ENCODE assay signal across 9 mouse cellular contexts in genomic region chr2:52371066-52371465, GRCm38 (mm10). TPM values are rescaled to one million over a fixed set of nuclear protein-coding genes. Genes with fewer than 3 reads are reported as not detected.
A peak's percentile ranks its signal among the peaks of the same experiment; 100 is the strongest.
DNase-seq lines count a peak whose midpoint lies in the region; ATAC-seq lines count a peak whose summit lies in the region.
"Had no signal": no experiment of that assay in that cellular context is flagged by ENCODE, and none has a peak within 500 bp of the region (broad histone marks: within the 10 kb centered on the region; RNA-seq: fewer than 3 reads in every experiment).

No protein-coding gene starts in this region.

- H3K27ac ChIP-seq in embryonic facial prominence, embryonic 14.5 days (replicated peaks; ENCODE audit: low read depth, low read length), result no peak overlapping the region
- H3K27ac ChIP-seq in embryonic facial prominence, embryonic 10.5 days (replicated peaks), result no peak overlapping the region
- H3K27ac ChIP-seq in lung, embryonic 16.5 days (ENCODE audit: low read length), result no peak overlapping the region
- no peak overlapping the region for H3K27ac ChIP-seq in midbrain, embryonic 11.5 days (ENCODE audit: low read depth, low read length)
- H3K27ac ChIP-seq in midbrain, embryonic 10.5 days (replicated peaks), result no peak overlapping the region
- H3K27ac ChIP-seq: lung, embryonic 15.5 days had no signal

- peak; percentile 74 for DNase-seq in embryonic facial prominence, embryonic 14.5 days (ENCODE audit: low spot score)
- no peak for DNase-seq in embryonic facial prominence, embryonic 10.5 days (ENCODE audit: low spot score)
- DNase-seq in adrenal gland, adult 2 months, result peak; percentile 93
- peak; percentile 48 for DNase-seq in gastrocnemius, postnatal 10 days
- no peak for DNase-seq in midbrain, embryonic 11.5 days (ENCODE audit: low spot score, missing footprints)
- DNase-seq in right cerebral cortex, postnatal 10 days (ENCODE audit: low spot score in 2 of 2), result no peak
- no peak for DNase-seq in midbrain, embryonic 10.5 days (ENCODE audit: low spot score)

- no peaks in the 10 kb centered on the region for H3K9me3 ChIP-seq in embryonic facial prominence, embryonic 14.5 days (ENCODE audit: control insufficient read depth, low read length)
- no peaks in the 10 kb centered on the region for H3K9me3 ChIP-seq in embryonic facial prominence, embryonic 10.5 days
- no peaks in the 10 kb centered on the region for H3K9me3 ChIP-seq in lung, embryonic 16.5 days (ENCODE audit: control insufficient read depth, low read length)
- no peaks in the 10 kb centered on the region for H3K9me3 ChIP-seq in midbrain, embryonic 11.5 days (ENCODE audit: control insufficient read depth, low read length)
- no peaks in the 10 kb centered on the region for H3K9me3 ChIP-seq in midbrain, embryonic 10.5 days (replicated peaks)
- H3K9me3 ChIP-seq: lung, embryonic 15.5 days had no signal

- H3K4me1 ChIP-seq in embryonic facial prominence, embryonic 14.5 days (ENCODE audit: control insufficient read depth, insufficient read depth, low read length), result no peaks in the 10 kb centered on the region
- peaks cover 10% of the 10 kb centered on the region; the same call in 1 of the 2 replicates for H3K4me1 ChIP-seq in embryonic facial prominence, embryonic 10.5 days
- no peaks in the 10 kb centered on the region; the same call in 1 of the 2 replicates for H3K4me1 ChIP-seq in lung, embryonic 16.5 days (replicated peaks; ENCODE audit: control insufficient read depth, insufficient read depth, low read length)
- no peaks in the 10 kb centered on the region for H3K4me1 ChIP-seq in midbrain, embryonic 11.5 days (ENCODE audit: control insufficient read depth, insufficient read depth, low read length)
- H3K4me1 ChIP-seq in midbrain, embryonic 10.5 days, result peaks cover 3% of the 10 kb centered on the region; the same call in 1 of the 2 replicates

- H3K9ac ChIP-seq in embryonic facial prominence, embryonic 14.5 days (ENCODE audit: low read depth, low read length), result no peak overlapping the region
- no peak overlapping the region for H3K9ac ChIP-seq in lung, embryonic 16.5 days (ENCODE audit: low read length)
- H3K9ac ChIP-seq in midbrain, embryonic 11.5 days (ENCODE audit: low read length), result no peak overlapping the region
- H3K9ac ChIP-seq: lung, embryonic 15.5 days had no signal

- no peak for ATAC-seq in embryonic facial prominence, embryonic 14.5 days (ENCODE audit: low read depth)
- 0 out of 2 replicates have a peak, but pooled peaks have one; percentile 20 for ATAC-seq in lung, embryonic 16.5 days (ENCODE audit: low read depth)
- ATAC-seq in midbrain, embryonic 11.5 days (ENCODE audit: low FRiP score), result no peak

- 45% methylated on average over 2 of the region's 2 CpGs for WGBS in embryonic facial prominence, embryonic 14.5 days
- WGBS in embryonic facial prominence, embryonic 10.5 days, result 75% methylated on average over 2 of the region's 2 CpGs
- WGBS in lung, embryonic 16.5 days, result 11% methylated on average over 2 of the region's 2 CpGs
- 71% methylated on average over 2 of the region's 2 CpGs for WGBS in midbrain, embryonic 11.5 days
- 77% methylated on average over 2 of the region's 2 CpGs for WGBS in midbrain, embryonic 10.5 days

- H3K27me3 ChIP-seq in embryonic facial prominence, embryonic 14.5 days (replicated peaks; ENCODE audit: control insufficient read depth, insufficient read depth, low read length), result no peaks in the 10 kb centered on the region
- no peaks in the 10 kb centered on the region for H3K27me3 ChIP-seq in embryonic facial prominence, embryonic 10.5 days (replicated peaks; ENCODE audit: low read depth, poor library complexity, severe bottlenecking)
- H3K27me3 ChIP-seq in lung, embryonic 16.5 days (ENCODE audit: control insufficient read depth, insufficient read depth, low read depth, low read length), result 0 out of 2 replicates have a peak, but pooled peaks cover 4% of the 10 kb centered on the region
- no peaks in the 10 kb centered on the region for H3K27me3 ChIP-seq in midbrain, embryonic 11.5 days (ENCODE audit: control insufficient read depth, insufficient read depth, low read length)
- H3K27me3 ChIP-seq in midbrain, embryonic 10.5 days (ENCODE audit: low read depth, poor library complexity, severe bottlenecking), result no peaks in the 10 kb centered on the region

- no peak overlapping the region for H3K4me3 ChIP-seq in embryonic facial prominence, embryonic 14.5 days (ENCODE audit: low read depth, low read length)
- H3K4me3 ChIP-seq in embryonic facial prominence, embryonic 10.5 days, result no peak overlapping the region
- no peak overlapping the region for H3K4me3 ChIP-seq in lung, embryonic 16.5 days (ENCODE audit: low read length)
- H3K4me3 ChIP-seq in midbrain, embryonic 11.5 days (ENCODE audit: low read depth, low read length), result no peak overlapping the region
- no peak overlapping the region for H3K4me3 ChIP-seq in midbrain, embryonic 10.5 days
- H3K4me3 ChIP-seq: lung, embryonic 15.5 days had no signal

- no peak overlapping the region for H3K4me2 ChIP-seq in embryonic facial prominence, embryonic 14.5 days (ENCODE audit: low read depth, low read length)
- no peak overlapping the region for H3K4me2 ChIP-seq in lung, embryonic 16.5 days (ENCODE audit: low read depth, low read length)
- H3K4me2 ChIP-seq in midbrain, embryonic 11.5 days, result no peak overlapping the region
- H3K4me2 ChIP-seq: lung, embryonic 15.5 days had no signal

- no peaks in the 10 kb centered on the region for H3K36me3 ChIP-seq in embryonic facial prominence, embryonic 14.5 days (ENCODE audit: control insufficient read depth, insufficient read depth, low read length)
- H3K36me3 ChIP-seq in embryonic facial prominence, embryonic 10.5 days (replicated peaks), result no peaks in the 10 kb centered on the region
- no peaks in the 10 kb centered on the region for H3K36me3 ChIP-seq in lung, embryonic 16.5 days (ENCODE audit: control insufficient read depth, insufficient read depth, low read length)
- H3K36me3 ChIP-seq in midbrain, embryonic 11.5 days (ENCODE audit: control insufficient read depth, insufficient read depth, low read length), result no peaks in the 10 kb centered on the region
- no peaks in the 10 kb centered on the region for H3K36me3 ChIP-seq in midbrain, embryonic 10.5 days
- H3K36me3 ChIP-seq: lung, embryonic 15.5 days had no signal

RNA-seq across cellular contexts. Expression of gene Neb, which starts 7.2 kb away (rescaled TPM):
- polyA plus RNA-seq in embryonic facial prominence, embryonic 14.5 days (2014; fragmentation: Nextera tagmentation; extraction: Ambion mirVana), result 212 and 249 TPM in 2 replicates
- polyA plus RNA-seq in embryonic facial prominence, embryonic 10.5 days (2016; fragmentation: Nextera tagmentation; extraction: Ambion mirVana), result 0.52 and 1.00 TPM in 2 replicates
- 10 to 100 TPM in 1 of 2 experiments, under 1 TPM in 1; 0.55 to 18.6 TPM for total RNA-seq in adrenal gland, adult 2 months (2021)
- 0.59 and 0.65 TPM in 2 replicates for polyA plus RNA-seq in adrenal gland, adult 2 months (2012; rRNA removed)
- total RNA-seq in gastrocnemius, postnatal 10 days (2021), result 1,000 to 10,000 TPM; 3,675 to 3,755 TPM
- 5.8 and 16.8 TPM in 2 replicates for polyA plus RNA-seq in lung, embryonic 16.5 days (2015; fragmentation: Nextera tagmentation; extraction: Ambion mirVana)
- polyA plus RNA-seq in midbrain, embryonic 11.5 days (2014; fragmentation: Nextera tagmentation; extraction: Ambion mirVana), result 0.11 and 0.29 TPM in 2 replicates
- polyA plus RNA-seq in midbrain, embryonic 10.5 days (2016; fragmentation: Nextera tagmentation; extraction: Ambion mirVana), result 0.06 and 0.16 TPM in 2 replicates

RNA-seq across cellular contexts. Expression of gene Arl5a, which starts 53.6 kb away (rescaled TPM):
- 66.8 and 71.4 TPM in 2 replicates for polyA plus RNA-seq in embryonic facial prominence, embryonic 14.5 days (2014; fragmentation: Nextera tagmentation; extraction: Ambion mirVana)
- 53.6 and 54.1 TPM in 2 replicates for polyA plus RNA-seq in embryonic facial prominence, embryonic 10.5 days (2016; fragmentation: Nextera tagmentation; extraction: Ambion mirVana)
- total RNA-seq in adrenal gland, adult 2 months (2021), result 10 to 100 TPM; 43.1 to 53.7 TPM
- 4.4 and 5.6 TPM in 2 replicates for polyA plus RNA-seq in adrenal gland, adult 2 months (2012; rRNA removed)
- total RNA-seq in gastrocnemius, postnatal 10 days (2021), result 10 to 100 TPM; 36.5 to 39.7 TPM
- polyA plus RNA-seq in lung, embryonic 16.5 days (2015; fragmentation: Nextera tagmentation; extraction: Ambion mirVana), result 27.5 and 36.5 TPM in 2 replicates
- 77.9 and 79.1 TPM in 2 replicates for polyA plus RNA-seq in midbrain, embryonic 11.5 days (2014; fragmentation: Nextera tagmentation; extraction: Ambion mirVana)
- polyA plus RNA-seq in midbrain, embryonic 10.5 days (2016; fragmentation: Nextera tagmentation; extraction: Ambion mirVana), result 47.9 and 48.4 TPM in 2 replicates

Comparison
In these comparisons a context has a peak if more than half of its experiments do, and no peak if none do; other contexts are left out.
1. DNase-seq: peak in embryonic facial prominence, embryonic 14.5 days (single experiment), adrenal gland, adult 2 months (single experiment) and gastrocnemius, postnatal 10 days (single experiment); none in embryonic facial prominence, embryonic 10.5 days (single experiment), midbrain, embryonic 11.5 days (single experiment), right cerebral cortex, postnatal 10 days (0 of 2) and midbrain, embryonic 10.5 days (single experiment).
2. RNA of gene Neb, which starts 7.2 kb away (polyA plus RNA-seq): 212 to 249 TPM in embryonic facial prominence, embryonic 14.5 days; 5.8 to 16.8 TPM in lung, embryonic 16.5 days, 0.52 to 1.00 TPM in embryonic facial prominence, embryonic 10.5 days, 0.59 to 0.65 TPM in adrenal gland, adult 2 months, 0.11 to 0.29 TPM in midbrain, embryonic 11.5 days and 0.06 to 0.16 TPM in midbrain, embryonic 10.5 days; every median in the first group is over 10 times any median in the second.